Mouse (Mus musculus) hindbrain, postnatal 0 days (tissue): ENCODE measurements around the gene Gfi1b. TPM values are rescaled to one million over a fixed set of nuclear protein-coding genes. Genes with fewer than 3 reads are reported as not detected.
A peak's percentile ranks its signal among the peaks of the same experiment; 100 is the strongest.

Source experiments
- ATAC-seq: fragments of 200-750 bp; cut with Nextera tagmentation; 2 replicates; pipeline ENCODE4 v1.8.0; 2017; ENCODE audit warnings: mild to moderate bottlenecking, moderate TSS enrichment, moderate library complexity
- DNase-seq: peaks from one replicate; pipeline ENCODE4 v3.0.0-alpha.2; 2015; ENCODE audit warnings: low spot score
- H3K27ac ChIP-seq: fragments of 300-500 bp; sonication (generic); 2 replicates; pipeline ENCODE4 v1.5.1; 2014; ENCODE audit warnings: mild to moderate bottlenecking
- H3K27me3 ChIP-seq: fragments of 300-500 bp; sonication (generic); 2 replicates; pipeline ENCODE4 v1.6.1; 2014; ENCODE audit warnings: low read length, mixed read lengths; ENCODE audit not compliant: insufficient read depth
- H3K36me3 ChIP-seq: fragments of 300-500 bp; sonication (generic); 2 replicates; pipeline ENCODE4 v1.6.1; 2014; ENCODE audit warnings: low read length, mixed read lengths; ENCODE audit not compliant: insufficient read depth
- H3K4me1 ChIP-seq: fragments of 300-500 bp; sonication (generic); 2 replicates; pipeline ENCODE4 v1.6.1; 2014; ENCODE audit warnings: antibody characterized with exemption, low read length, mixed read lengths; ENCODE audit not compliant: insufficient read depth
- H3K4me2 ChIP-seq: fragments of 300-500 bp; sonication (generic); 2 replicates; pipeline ENCODE4 v1.6.1; 2014; ENCODE audit warnings: low read depth, mild to moderate bottlenecking, low read length, moderate library complexity, mixed read lengths
- H3K4me3 ChIP-seq: fragments of 300-500 bp; sonication (generic); 2 replicates; pipeline ENCODE4 v1.5.1; 2014; ENCODE audit warnings: low read length
- H3K9ac ChIP-seq: fragments of 300-500 bp; sonication (generic); replicated peaks from 2 replicates; pipeline ENCODE4 v1.6.1; 2014; ENCODE audit warnings: mild to moderate bottlenecking, low read length, moderate library complexity, mixed read lengths
- H3K9me3 ChIP-seq: fragments of 300-500 bp; sonication (generic); 2 replicates; pipeline ENCODE4 v1.6.1; 2016; ENCODE audit warnings: low read length, mixed read lengths
- CTCF ChIP-seq: IDR thresholded peaks from 2 replicates; pipeline ENCODE4 v1.5.1; 2016; ENCODE audit warnings: antibody characterized with exemption, control low read depth, low read depth
- WGBS: fragments of 180-500 bp; shearing (Covaris S2); extraction: QIAGEN DNeasy Blood & Tissue Kit; methylation state at CpG from one replicate; pipeline ENCODE4 v1.1.7; 2014; 5-methylcytosine and 5-hydroxymethylcytosine counted together
- polyA plus RNA-seq: library from polyadenylated mRNA; unstranded; fragments of >200 nt; fragmentation: Nextera tagmentation; extraction: Ambion mirVana; gene quantifications from 2 replicates; pipeline ENCODE4 v1.2.1, GENCODE M21; 2015
- total RNA-seq: library from RNA; depleted of rRNA; stranded (reverse); fragments of >200 nt; gene quantifications from 2 replicates; pipeline ENCODE4 v1.2.3, GENCODE M21; 2014

Gfi1b gene
- total and polyA plus RNA-seq, 2 experiments from 2014 or later, result not detected

DNA sequence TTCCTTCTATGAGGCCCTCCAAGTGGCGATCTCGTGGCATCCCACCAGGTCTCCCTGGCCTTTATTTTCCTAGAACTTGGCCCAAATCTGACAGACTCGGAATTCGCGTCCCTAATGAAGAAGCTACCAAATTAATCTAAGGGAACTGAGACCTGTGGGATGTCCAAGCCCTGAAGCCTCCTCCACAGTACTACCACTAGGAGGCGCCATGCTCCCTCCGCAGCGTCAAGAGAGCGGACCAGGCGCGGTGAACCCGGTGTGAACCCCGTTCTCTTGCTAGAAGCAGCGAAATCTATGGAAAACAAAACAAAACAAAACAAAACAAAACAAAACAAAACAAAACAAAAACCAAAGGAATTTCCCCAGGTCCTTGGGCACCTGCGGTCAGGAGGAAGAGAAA, 29.0 kb downstream of the Gfi1b start:
- WGBS, result 8% methylated on average over 15 of the region's 15 CpGs
- Histone ChIP-seq H3K36me3 (no peaks in the 10 kb centered on the region), H3K27me3 (no peaks in the 10 kb centered on the region), H3K4me3 (no peak overlapping the region), H3K9me3 (no peaks in the 10 kb centered on the region), H3K4me1 (no peaks in the 10 kb centered on the region), H3K27ac (no peak overlapping the region), H3K9ac (no peak overlapping the region), H3K4me2 (no peak overlapping the region)
- ATAC-seq, result no peak
- peak; percentile 70 for DNase-seq
- peak; percentile 84 for TF ChIP-seq CTCF

DNA sequence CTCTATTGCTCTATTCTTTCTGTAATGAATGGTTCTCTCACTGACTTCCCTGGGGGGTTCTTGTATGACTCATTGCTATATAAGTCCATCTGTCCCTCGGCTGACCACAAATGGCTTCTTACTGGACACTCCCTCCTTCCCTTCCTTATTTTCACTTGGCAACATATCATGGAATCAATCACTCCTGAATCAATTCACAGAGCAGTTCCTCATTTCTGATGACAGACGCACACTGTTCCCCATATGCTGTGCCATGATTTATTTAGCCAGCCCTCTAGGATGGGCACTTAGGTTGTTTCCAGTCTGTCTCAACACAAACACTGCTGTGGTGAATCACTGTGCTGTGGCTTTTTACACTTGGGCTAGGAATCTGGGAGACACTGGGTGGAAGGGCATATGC, 30.3 kb downstream of the Gfi1b start:
- DNase-seq (no peak), ATAC-seq (no peak)
- Histone ChIP-seq H3K4me1 (no peaks in the 10 kb centered on the region), H3K9ac (no peak overlapping the region), H3K4me3 (no peak overlapping the region), H3K36me3 (no peaks in the 10 kb centered on the region), H3K4me2 (no peak overlapping the region), H3K27me3 (no peaks in the 10 kb centered on the region), H3K9me3 (no peaks in the 10 kb centered on the region), H3K27ac (no peak overlapping the region)
- WGBS, result 65% methylated on average over 2 of the region's 2 CpGs
- TF ChIP-seq CTCF, result no peak

DNA sequence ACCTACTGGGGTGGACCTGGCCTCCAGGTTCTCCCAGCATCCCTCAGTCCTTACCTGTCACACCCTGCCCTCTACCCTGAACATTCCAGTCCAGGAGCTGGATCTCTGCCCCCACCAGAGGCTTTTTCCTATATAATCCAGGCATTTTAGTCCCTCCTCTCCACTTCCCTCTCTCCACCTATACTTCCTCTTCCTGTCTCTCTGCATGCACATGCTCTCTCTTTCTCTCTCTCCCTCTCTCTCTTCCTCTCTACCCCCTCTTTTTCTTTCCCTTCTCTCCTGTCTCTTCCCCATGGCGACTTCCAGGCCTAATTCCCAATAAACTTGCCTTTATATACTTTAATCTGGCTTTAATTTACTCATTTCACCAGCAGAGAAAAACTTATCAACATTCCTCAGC, 33.2 kb downstream of the Gfi1b start:
- H3K9ac ChIP-seq, result no peak overlapping the region
- no peak overlapping the region for H3K4me3 ChIP-seq
- no peak for TF ChIP-seq CTCF
- no peak overlapping the region for H3K27ac ChIP-seq
- no peaks in the 10 kb centered on the region for H3K9me3 ChIP-seq
- H3K4me1 ChIP-seq, result no peaks in the 10 kb centered on the region
- no peaks in the 10 kb centered on the region for H3K36me3 ChIP-seq
- DNase-seq (no peak), ATAC-seq (no peak)
- no peak overlapping the region for H3K4me2 ChIP-seq
- 40% methylated on average over 1 of the region's 1 CpGs for WGBS
- no peaks in the 10 kb centered on the region for H3K27me3 ChIP-seq

DNA sequence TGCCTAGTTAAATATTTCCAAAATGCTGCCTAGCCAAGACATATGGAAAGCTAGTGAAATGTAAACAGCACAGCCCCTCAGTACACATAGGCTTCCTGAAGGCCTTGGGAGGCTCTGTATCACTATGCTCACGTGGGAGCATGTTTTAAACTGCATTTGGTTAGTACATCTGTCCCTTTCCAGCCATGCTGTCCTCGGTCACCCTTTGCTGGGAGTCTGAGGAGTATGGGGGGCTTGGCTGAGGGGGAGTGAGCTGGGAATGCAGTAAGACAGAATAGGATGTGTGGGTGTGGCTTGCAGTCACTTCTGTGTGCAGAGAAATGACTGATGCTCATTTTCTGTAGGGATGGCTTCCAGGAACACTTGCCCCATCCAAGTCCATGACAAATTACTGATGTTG, 36.1 kb downstream of the Gfi1b start:
- no peak overlapping the region for H3K27ac ChIP-seq
- H3K36me3 ChIP-seq, result no peaks in the 10 kb centered on the region
- DNase-seq (no peak), ATAC-seq (no peak)
- no peak for TF ChIP-seq CTCF
- no peak overlapping the region for H3K4me3 ChIP-seq
- no peaks in the 10 kb centered on the region for H3K27me3 ChIP-seq
- H3K9me3 ChIP-seq, result no peaks in the 10 kb centered on the region
- no peak overlapping the region for H3K4me2 ChIP-seq
- peaks cover 10% of the 10 kb centered on the region; the same call in 1 of the 2 replicates for H3K4me1 ChIP-seq
- H3K9ac ChIP-seq, result no peak overlapping the region
- 54% methylated on average over 2 of the region's 2 CpGs for WGBS

DNA sequence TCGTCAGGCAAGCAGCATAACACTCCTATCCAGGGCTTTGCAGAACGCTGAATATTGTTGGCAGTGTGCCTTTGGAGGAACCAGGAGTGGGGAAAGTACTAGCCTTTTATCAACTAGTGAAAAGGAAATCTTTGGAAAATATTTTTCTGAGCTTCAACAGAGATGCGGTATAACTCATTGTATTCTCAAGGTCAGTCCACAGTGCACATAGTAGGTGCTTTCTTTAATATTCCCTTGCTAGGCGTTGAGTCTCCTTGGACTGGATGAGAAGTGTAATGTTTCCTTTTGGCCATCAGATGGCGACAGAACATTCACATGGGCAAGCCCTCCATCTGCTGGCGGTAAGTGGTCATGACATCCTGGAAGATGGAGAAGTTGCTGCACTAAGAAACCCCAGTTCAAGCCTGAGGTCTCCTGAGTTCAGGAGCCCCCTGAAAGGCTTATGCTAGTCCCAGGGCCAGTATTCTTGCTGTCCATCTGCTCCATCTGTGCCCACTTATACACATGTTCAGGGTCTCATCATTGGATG, 36.7 kb downstream of the Gfi1b start:
- no peaks in the 10 kb centered on the region for H3K27me3 ChIP-seq
- H3K4me1 ChIP-seq, result peaks cover 10% of the 10 kb centered on the region; the same call in 1 of the 2 replicates
- H3K27ac ChIP-seq, result no peak overlapping the region
- H3K9ac ChIP-seq, result no peak overlapping the region
- no peaks in the 10 kb centered on the region for H3K36me3 ChIP-seq
- TF ChIP-seq CTCF, result peak; percentile 100
- DNase-seq, result peak; percentile 90
- WGBS, result 16% methylated on average over 6 of the region's 6 CpGs
- H3K4me2 ChIP-seq, result no peak overlapping the region
- no peaks in the 10 kb centered on the region for H3K9me3 ChIP-seq
- no peak overlapping the region for H3K4me3 ChIP-seq
- no peak for ATAC-seq

DNA sequence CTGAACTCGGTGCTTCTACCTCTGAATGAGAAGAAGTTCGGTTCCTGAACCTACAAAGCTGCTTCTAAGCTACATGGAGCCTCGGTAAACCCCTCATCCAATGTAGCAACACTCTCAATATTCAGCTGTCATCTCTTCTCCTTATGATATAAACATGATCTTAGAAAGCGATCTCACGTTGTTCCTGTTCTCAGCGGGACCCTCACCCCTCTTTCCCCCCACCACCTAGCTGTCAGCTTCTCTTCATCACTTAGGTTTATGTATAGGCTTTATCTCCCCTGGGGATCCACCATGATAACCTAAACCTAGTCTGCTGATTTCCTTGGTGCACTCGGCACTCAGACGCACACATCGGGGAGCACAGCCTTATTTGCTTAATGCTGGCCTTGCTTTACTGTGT, 38.1 kb downstream of the Gfi1b start, which contains the start of gene Gtf3c5:
Gene Gtf3c5 (minus strand): TSS at position 101 of the 400 bp plus-strand sequence.
- ATAC-seq, result no peak
- no peaks in the 10 kb centered on the region for H3K9me3 ChIP-seq
- H3K9ac ChIP-seq, result peak within 1 kb of the TSS; percentile 73
- H3K27ac ChIP-seq, result peak within 1 kb of the TSS; percentile 97
- no peak for TF ChIP-seq CTCF
- DNase-seq, result no peak
- H3K4me2 ChIP-seq, result peak within 1 kb of the TSS; percentile 57
- H3K36me3 ChIP-seq, result no peaks in the 10 kb centered on the region
- WGBS, result 73% methylated on average over 9 of the region's 9 CpGs
- H3K27me3 ChIP-seq, result no peaks in the 10 kb centered on the region
- H3K4me1 ChIP-seq, result peaks cover 10% of the 10 kb centered on the region; the same call in 1 of the 2 replicates
- peak within 1 kb of the TSS; percentile 65 for H3K4me3 ChIP-seq

DNA sequence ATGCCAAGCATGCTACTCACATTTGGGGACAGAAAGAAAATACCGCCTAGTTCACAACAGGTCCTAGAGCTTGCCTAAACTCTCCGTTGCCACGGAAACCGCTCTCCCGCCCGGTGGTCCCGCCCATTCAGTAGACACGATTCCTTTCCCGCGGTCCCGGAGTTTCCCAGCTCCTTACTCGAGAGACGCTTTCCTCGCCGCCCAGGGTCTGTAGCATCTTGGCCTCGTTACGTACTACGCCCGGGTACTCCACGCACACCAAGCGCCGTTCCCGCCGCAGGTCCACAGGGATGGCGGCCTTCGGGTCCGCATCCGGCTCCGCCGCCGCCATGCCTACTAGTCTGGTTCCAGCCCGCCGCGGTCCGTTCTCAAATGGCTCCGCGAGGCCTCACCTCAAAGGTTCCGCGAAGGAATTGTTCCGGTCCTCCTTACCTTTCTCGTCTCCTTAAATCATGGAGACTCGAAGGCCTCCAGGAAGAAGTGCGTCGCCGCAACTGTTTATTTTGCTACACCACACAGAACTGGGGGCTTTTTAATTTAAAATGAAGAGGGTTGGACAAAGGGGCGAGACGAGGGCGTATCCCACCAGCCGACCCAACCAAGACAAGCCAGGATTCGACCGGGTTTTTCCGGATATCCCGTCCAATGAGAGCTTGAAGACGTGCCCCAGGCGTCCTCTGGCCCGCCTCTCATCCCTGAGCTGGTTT, 39.0 kb downstream of the Gfi1b start:
- ATAC-seq, result peak; percentile 93
- peak overlapping the region; percentile 73 for H3K9ac ChIP-seq
- under 1% methylated on average over 56 of the region's 56 CpGs for WGBS

More for the DNA sequence above, 39.0 kb downstream of the Gfi1b start:
- Histone ChIP-seq H3K4me1 (peaks cover 10% of the 10 kb centered on the region; the same call in 1 of the 2 replicates), H3K36me3 (peaks cover 2% of the 10 kb centered on the region; the same call in 1 of the 2 replicates), H3K4me3 (peak overlapping the region; percentile 65), H3K4me2 (peak overlapping the region; percentile 57), H3K9me3 (no peaks in the 10 kb centered on the region), H3K27ac (peak overlapping the region; percentile 97), H3K27me3 (no peaks in the 10 kb centered on the region)
- TF ChIP-seq CTCF, result no peak
- peak; percentile 96 for DNase-seq
